Mouse (Mus musculus): ENCODE results near the gene Galnt18. TPM values are rescaled to one million over a fixed set of nuclear protein-coding genes. Genes with fewer than 3 reads are reported as not detected.

Gene Galnt18
- polyA plus RNA-seq, 2 experiments = 1.0 to 1.1 TPM

- no peak overlapping the region for H3K4me3 ChIP-seq (ENCODE audit: insufficient read depth in 1 of 2, low read depth in 2 of 2, low read length in 2 of 2)
- no peaks in the 10 kb centered on the region for H3K36me3 ChIP-seq (replicated peaks; ENCODE audit: control insufficient read depth, insufficient read depth, low read depth)
- H3K9ac ChIP-seq (replicated peaks) = no peak overlapping the region
- H3K4me2 ChIP-seq (ENCODE audit: low read depth) = no peak overlapping the region
- no peak for TF ChIP-seq EP300 (IDR thresholded peaks at IDR 0.05; ENCODE audit: low read depth)
- no peak for TF ChIP-seq CTCF (IDR thresholded peaks at IDR 0.05; ENCODE audit: low read depth)
- ATAC-seq (ENCODE audit: insufficient read depth) (no peak), DNase-seq (ENCODE audit: low read depth in 3 of 3, low spot score in 3 of 3) (no peak)
- H3K27me3 ChIP-seq (ENCODE audit: control insufficient read depth, insufficient read depth, low read length) = no peaks in the 10 kb centered on the region
- H3K27ac ChIP-seq = no peak overlapping the region
- no peaks in the 10 kb centered on the region for H3K9me3 ChIP-seq (ENCODE audit: control insufficient read depth, low read length)
- peaks cover 0 to 8% of the 10 kb centered on the region in 2 experiments; a peak in 1 of 4 replicates for H3K4me1 ChIP-seq (replicated peaks; ENCODE audit: control insufficient read depth in 2 of 2, insufficient read depth in 2 of 2, low read length in 1 of 2)
- 51% methylated on average over 8 of the region's 8 CpGs for WGBS (ENCODE audit: insufficient replicate concordance)
These were observed 49.2 kb downstream of the Galnt18 start for GRCm38 (mm10) chr7:111730346-111731269.

- Histone ChIP-seq H3K36me3 (replicated peaks; ENCODE audit: control insufficient read depth, insufficient read depth, low read depth) (no peaks in the 10 kb centered on the region), H3K4me2 (ENCODE audit: low read depth) (no peak overlapping the region), H3K27ac (no peak overlapping the region), H3K9me3 (ENCODE audit: control insufficient read depth, low read length) (no peaks in the 10 kb centered on the region), H3K9ac (replicated peaks) (no peak overlapping the region), H3K4me3 (ENCODE audit: insufficient read depth in 1 of 2, low read depth in 2 of 2, low read length in 2 of 2) (no peak overlapping the region), H3K4me1 (replicated peaks; ENCODE audit: control insufficient read depth in 2 of 2, insufficient read depth in 2 of 2, low read length in 1 of 2) (peaks cover 0 to 11% of the 10 kb centered on the region in 2 experiments; a peak in 1 of 4 replicates), H3K27me3 (ENCODE audit: control insufficient read depth, insufficient read depth, low read length) (no peaks in the 10 kb centered on the region)
- 28% methylated on average over 2 of the region's 2 CpGs for WGBS (ENCODE audit: insufficient replicate concordance)
- ATAC-seq (ENCODE audit: insufficient read depth) = peak; percentile 35; the same call in 1 of the 2 replicates
- TF ChIP-seq EP300 (IDR thresholded peaks at IDR 0.05; ENCODE audit: low read depth) (no peak), CTCF (IDR thresholded peaks at IDR 0.05; ENCODE audit: low read depth) (no peak)
- DNase-seq (ENCODE audit: low read depth in 3 of 3, low spot score in 3 of 3) = no peak
These were observed 52.8 kb downstream of the Galnt18 start for GRCm38 (mm10) chr7:111726928-111727327.

GRCm38 (mm10) chr7:111724730-111725129 lies 55.0 kb downstream of the Galnt18 start:
- 29% methylated on average over 7 of the region's 7 CpGs for WGBS (ENCODE audit: insufficient replicate concordance)
- no peak overlapping the region for H3K4me2 ChIP-seq (ENCODE audit: low read depth)
- ATAC-seq (ENCODE audit: insufficient read depth) (no peak), DNase-seq (ENCODE audit: low read depth in 3 of 3, low spot score in 3 of 3) (no peak)
- H3K36me3 ChIP-seq (replicated peaks; ENCODE audit: control insufficient read depth, insufficient read depth, low read depth) = no peaks in the 10 kb centered on the region
- H3K27me3 ChIP-seq (ENCODE audit: control insufficient read depth, insufficient read depth, low read length) = no peaks in the 10 kb centered on the region
- no peak overlapping the region for H3K4me3 ChIP-seq (ENCODE audit: insufficient read depth in 1 of 2, low read depth in 2 of 2, low read length in 2 of 2)
- H3K9me3 ChIP-seq (ENCODE audit: control insufficient read depth, low read length) = no peaks in the 10 kb centered on the region
- no peak overlapping the region for H3K9ac ChIP-seq (replicated peaks)
- no peak for TF ChIP-seq EP300 (IDR thresholded peaks at IDR 0.05; ENCODE audit: low read depth)
- TF ChIP-seq CTCF (IDR thresholded peaks at IDR 0.05; ENCODE audit: low read depth) = no peak
- H3K4me1 ChIP-seq (replicated peaks; ENCODE audit: control insufficient read depth in 2 of 2, insufficient read depth in 2 of 2, low read length in 1 of 2) = peaks cover 0 to 11% of the 10 kb centered on the region in 2 experiments; a peak in 1 of 4 replicates
- H3K27ac ChIP-seq = no peak overlapping the region

- TF ChIP-seq CTCF (IDR thresholded peaks at IDR 0.05; ENCODE audit: low read depth) (no peak), EP300 (IDR thresholded peaks at IDR 0.05; ENCODE audit: low read depth) (no peak)
- H3K27ac ChIP-seq = no peak overlapping the region
- peaks cover 0 to 11% of the 10 kb centered on the region in 2 experiments; a peak in 1 of 4 replicates for H3K4me1 ChIP-seq (replicated peaks; ENCODE audit: control insufficient read depth in 2 of 2, insufficient read depth in 2 of 2, low read length in 1 of 2)
- H3K9me3 ChIP-seq (ENCODE audit: control insufficient read depth, low read length) = no peaks in the 10 kb centered on the region
- no peak overlapping the region for H3K4me2 ChIP-seq (ENCODE audit: low read depth)
- no peaks in the 10 kb centered on the region for H3K36me3 ChIP-seq (replicated peaks; ENCODE audit: control insufficient read depth, insufficient read depth, low read depth)
- 56% methylated on average over 4 of the region's 4 CpGs for WGBS (ENCODE audit: insufficient replicate concordance)
- no peak overlapping the region for H3K9ac ChIP-seq (replicated peaks)
- no peaks in the 10 kb centered on the region for H3K27me3 ChIP-seq (ENCODE audit: control insufficient read depth, insufficient read depth, low read length)
- DNase-seq (ENCODE audit: low read depth in 3 of 3, low spot score in 3 of 3) (no peak), ATAC-seq (ENCODE audit: insufficient read depth) (no peak)
- H3K4me3 ChIP-seq (ENCODE audit: insufficient read depth in 1 of 2, low read depth in 2 of 2, low read length in 2 of 2) = no peak overlapping the region
These were observed 55.8 kb downstream of the Galnt18 start for GRCm38 (mm10) chr7:111724004-111724403.

GRCm38 (mm10) chr7:111721308-111721698 lies 58.5 kb downstream of the Galnt18 start:
- no peaks in the 10 kb centered on the region for H3K36me3 ChIP-seq (replicated peaks; ENCODE audit: control insufficient read depth, insufficient read depth, low read depth)
- no peaks in the 10 kb centered on the region for H3K9me3 ChIP-seq (ENCODE audit: control insufficient read depth, low read length)
- ATAC-seq (ENCODE audit: insufficient read depth) (no peak), DNase-seq (ENCODE audit: low read depth in 3 of 3, low spot score in 3 of 3) (no peak)
- H3K27ac ChIP-seq = no peak overlapping the region
- WGBS (ENCODE audit: insufficient replicate concordance) = 80% methylated on average over 5 of the region's 5 CpGs
- no peak overlapping the region for H3K4me2 ChIP-seq (ENCODE audit: low read depth)
- TF ChIP-seq CTCF (IDR thresholded peaks at IDR 0.05; ENCODE audit: low read depth) (no peak), EP300 (IDR thresholded peaks at IDR 0.05; ENCODE audit: low read depth) (no peak)
- peaks cover 0 to 9% of the 10 kb centered on the region in 2 experiments; a peak in 1 of 4 replicates for H3K4me1 ChIP-seq (replicated peaks; ENCODE audit: control insufficient read depth in 2 of 2, insufficient read depth in 2 of 2, low read length in 1 of 2)
- H3K9ac ChIP-seq (replicated peaks) = no peak overlapping the region
- H3K27me3 ChIP-seq (ENCODE audit: control insufficient read depth, insufficient read depth, low read length) = no peaks in the 10 kb centered on the region
- no peak overlapping the region for H3K4me3 ChIP-seq (ENCODE audit: insufficient read depth in 1 of 2, low read depth in 2 of 2, low read length in 2 of 2)

Measured in liver, embryonic 14.5 days (tissue).